Mouse (Mus musculus): ENCODE data around the gene Dscam. TPM values are rescaled to one million over a fixed set of nuclear protein-coding genes. Genes with fewer than 3 reads are reported as not detected.

Gene Dscam
- polyA plus RNA-seq, 1 experiment from 2014 or later = 3.3 TPM

- Histone ChIP-seq H3K4me1 (peaks cover 20% of the 10 kb centered on the region), H3K27me3 (no peaks in the 10 kb centered on the region), H3K36me3 (no peaks in the 10 kb centered on the region), H3K27ac (peak overlapping the region; percentile 58), H3K9ac (no peak overlapping the region), H3K4me3 (no peak overlapping the region), H3K4me2 (replicated peaks) (no peak overlapping the region), H3K9me3 (replicated peaks) (no peaks in the 10 kb centered on the region)
- WGBS = 43% methylated on average over 5 of the region's 5 CpGs
- peak; percentile 86 for ATAC-seq (ENCODE audit: low FRiP score)
Measured at GRCm38 (mm10) chr16:97098508-97098907, 72.0 kb downstream of the Dscam start.

GRCm38 (mm10) chr16:97096709-97097108 is 73.8 kb downstream of the Dscam start:
- Histone ChIP-seq H3K9ac (no peak overlapping the region), H3K27ac (no peak overlapping the region), H3K4me2 (replicated peaks) (no peak overlapping the region), H3K9me3 (replicated peaks) (no peaks in the 10 kb centered on the region), H3K36me3 (no peaks in the 10 kb centered on the region), H3K4me3 (no peak overlapping the region), H3K4me1 (peaks cover 20% of the 10 kb centered on the region), H3K27me3 (no peaks in the 10 kb centered on the region)
- WGBS = 91% methylated on average over 2 of the region's 2 CpGs
- ATAC-seq (ENCODE audit: low FRiP score) = no peak

- WGBS = 100% methylated on average over 1 of the region's 1 CpGs
- ATAC-seq (ENCODE audit: low FRiP score) = no peak
Measured at GRCm38 (mm10) chr16:97095496-97095895, 75.1 kb downstream of the Dscam start.

GRCm38 (mm10) chr16:97089339-97089738 is 81.2 kb downstream of the Dscam start:
- no peaks in the 10 kb centered on the region for H3K9me3 ChIP-seq (replicated peaks)
- no peak overlapping the region for H3K9ac ChIP-seq
- no peaks in the 10 kb centered on the region for H3K4me1 ChIP-seq
- H3K4me3 ChIP-seq = no peak overlapping the region
- H3K27me3 ChIP-seq = no peaks in the 10 kb centered on the region
- WGBS = 61% methylated on average over 3 of the region's 3 CpGs
- no peaks in the 10 kb centered on the region for H3K36me3 ChIP-seq
- ATAC-seq (ENCODE audit: low FRiP score) = no peak
- no peak overlapping the region for H3K4me2 ChIP-seq (replicated peaks)
- no peak overlapping the region for H3K27ac ChIP-seq

More at GRCm38 (mm10) chr16:97095496-97095895, 75.1 kb downstream of the Dscam start:
- no peak overlapping the region for H3K4me2 ChIP-seq (replicated peaks)
- H3K9me3 ChIP-seq (replicated peaks) = no peaks in the 10 kb centered on the region
- peaks cover 19% of the 10 kb centered on the region for H3K4me1 ChIP-seq
- no peaks in the 10 kb centered on the region for H3K27me3 ChIP-seq
- H3K4me3 ChIP-seq = no peak overlapping the region
- no peak overlapping the region for H3K27ac ChIP-seq
- no peak overlapping the region for H3K9ac ChIP-seq
- H3K36me3 ChIP-seq = no peaks in the 10 kb centered on the region

GRCm38 (mm10) chr16:97083694-97084093 is 86.9 kb downstream of the Dscam start:
- ATAC-seq (ENCODE audit: low FRiP score) = no peak
- WGBS = 75% methylated on average over 2 of the region's 2 CpGs
- Histone ChIP-seq H3K4me1 (no peaks in the 10 kb centered on the region), H3K9ac (no peak overlapping the region), H3K27ac (no peak overlapping the region), H3K9me3 (replicated peaks) (no peaks in the 10 kb centered on the region), H3K36me3 (no peaks in the 10 kb centered on the region), H3K27me3 (no peaks in the 10 kb centered on the region), H3K4me3 (no peak overlapping the region), H3K4me2 (replicated peaks) (no peak overlapping the region)

- H3K4me3 ChIP-seq = no peak overlapping the region
- WGBS = 80% methylated on average over 4 of the region's 4 CpGs
- ATAC-seq (ENCODE audit: low FRiP score) = no peak
- H3K36me3 ChIP-seq = no peaks in the 10 kb centered on the region
- H3K9ac ChIP-seq = no peak overlapping the region
- H3K9me3 ChIP-seq (replicated peaks) = no peaks in the 10 kb centered on the region
- no peaks in the 10 kb centered on the region for H3K4me1 ChIP-seq
- H3K27me3 ChIP-seq = no peaks in the 10 kb centered on the region
- no peak overlapping the region for H3K27ac ChIP-seq
- H3K4me2 ChIP-seq (replicated peaks) = no peak overlapping the region
Measured at GRCm38 (mm10) chr16:97075920-97076572, 94.5 kb downstream of the Dscam start.

GRCm38 (mm10) chr16:97075137-97075902 is 95.2 kb downstream of the Dscam start:
- no peak overlapping the region for H3K27ac ChIP-seq
- ATAC-seq (ENCODE audit: low FRiP score) = no peak
- no peaks in the 10 kb centered on the region for H3K27me3 ChIP-seq
- H3K9ac ChIP-seq = no peak overlapping the region
- H3K4me2 ChIP-seq (replicated peaks) = no peak overlapping the region
- no peaks in the 10 kb centered on the region for H3K36me3 ChIP-seq
- H3K9me3 ChIP-seq (replicated peaks) = no peaks in the 10 kb centered on the region
- no peak overlapping the region for H3K4me3 ChIP-seq
- H3K4me1 ChIP-seq = no peaks in the 10 kb centered on the region
- 80% methylated on average over 6 of the region's 6 CpGs for WGBS

GRCm38 (mm10) chr16:97073847-97074246 is 96.7 kb downstream of the Dscam start:
- no peak overlapping the region for H3K4me3 ChIP-seq
- H3K4me2 ChIP-seq (replicated peaks) = no peak overlapping the region
- no peaks in the 10 kb centered on the region for H3K9me3 ChIP-seq (replicated peaks)
- WGBS = 87% methylated on average over 1 of the region's 1 CpGs
- no peak for ATAC-seq (ENCODE audit: low FRiP score)
- no peak overlapping the region for H3K27ac ChIP-seq
- no peak overlapping the region for H3K9ac ChIP-seq
- H3K36me3 ChIP-seq = no peaks in the 10 kb centered on the region
- no peaks in the 10 kb centered on the region for H3K4me1 ChIP-seq
- H3K27me3 ChIP-seq = no peaks in the 10 kb centered on the region

- no peaks in the 10 kb centered on the region for H3K9me3 ChIP-seq (replicated peaks)
- H3K4me3 ChIP-seq = no peak overlapping the region
- ATAC-seq (ENCODE audit: low FRiP score) = no peak
- WGBS = 93% methylated on average over 2 of the region's 2 CpGs
- no peak overlapping the region for H3K27ac ChIP-seq
- H3K27me3 ChIP-seq = no peaks in the 10 kb centered on the region
- no peak overlapping the region for H3K9ac ChIP-seq
- H3K4me1 ChIP-seq = no peaks in the 10 kb centered on the region
- H3K36me3 ChIP-seq = no peaks in the 10 kb centered on the region
- H3K4me2 ChIP-seq (replicated peaks) = no peak overlapping the region
Measured at GRCm38 (mm10) chr16:97072624-97073023, 97.9 kb downstream of the Dscam start.

- Histone ChIP-seq H3K9ac (no peak overlapping the region), H3K9me3 (replicated peaks) (no peaks in the 10 kb centered on the region), H3K4me1 (no peaks in the 10 kb centered on the region), H3K4me2 (replicated peaks) (no peak overlapping the region), H3K36me3 (no peaks in the 10 kb centered on the region), H3K4me3 (no peak overlapping the region), H3K27ac (no peak overlapping the region), H3K27me3 (no peaks in the 10 kb centered on the region)
- 67% methylated on average over 4 of the region's 4 CpGs for WGBS
- no peak for ATAC-seq (ENCODE audit: low FRiP score)
Measured at GRCm38 (mm10) chr16:97066856-97067255, 103.7 kb downstream of the Dscam start.

GRCm38 (mm10) chr16:97062207-97062606 is 108.3 kb downstream of the Dscam start:
- Histone ChIP-seq H3K4me2 (replicated peaks) (no peak overlapping the region), H3K9ac (no peak overlapping the region), H3K27me3 (no peaks in the 10 kb centered on the region), H3K9me3 (replicated peaks) (no peaks in the 10 kb centered on the region), H3K4me3 (no peak overlapping the region), H3K4me1 (no peaks in the 10 kb centered on the region), H3K27ac (no peak overlapping the region), H3K36me3 (no peaks in the 10 kb centered on the region)
- WGBS = 87% methylated on average over 3 of the region's 3 CpGs
- ATAC-seq (ENCODE audit: low FRiP score) = no peak

- Histone ChIP-seq H3K27ac (no peak overlapping the region), H3K36me3 (no peaks in the 10 kb centered on the region), H3K9ac (no peak overlapping the region), H3K27me3 (no peaks in the 10 kb centered on the region), H3K4me3 (no peak overlapping the region), H3K4me1 (no peaks in the 10 kb centered on the region), H3K4me2 (replicated peaks) (no peak overlapping the region), H3K9me3 (replicated peaks) (no peaks in the 10 kb centered on the region)
- no peak for ATAC-seq (ENCODE audit: low FRiP score)
- WGBS = 85% methylated on average over 7 of the region's 7 CpGs
Measured at GRCm38 (mm10) chr16:97061390-97061789, 109.2 kb downstream of the Dscam start.

- H3K27ac ChIP-seq = no peak overlapping the region
- H3K4me3 ChIP-seq = no peak overlapping the region
- no peak overlapping the region for H3K9ac ChIP-seq
- ATAC-seq (ENCODE audit: low FRiP score) = no peak
- no peaks in the 10 kb centered on the region for H3K9me3 ChIP-seq (replicated peaks)
- H3K4me1 ChIP-seq = no peaks in the 10 kb centered on the region
- H3K36me3 ChIP-seq = no peaks in the 10 kb centered on the region
- no peaks in the 10 kb centered on the region for H3K27me3 ChIP-seq
- no peak overlapping the region for H3K4me2 ChIP-seq (replicated peaks)
Measured at GRCm38 (mm10) chr16:97060736-97061135, 109.8 kb downstream of the Dscam start.

Measured in hindbrain, embryonic 12.5 days (tissue).